In the genomic region with DNA sequence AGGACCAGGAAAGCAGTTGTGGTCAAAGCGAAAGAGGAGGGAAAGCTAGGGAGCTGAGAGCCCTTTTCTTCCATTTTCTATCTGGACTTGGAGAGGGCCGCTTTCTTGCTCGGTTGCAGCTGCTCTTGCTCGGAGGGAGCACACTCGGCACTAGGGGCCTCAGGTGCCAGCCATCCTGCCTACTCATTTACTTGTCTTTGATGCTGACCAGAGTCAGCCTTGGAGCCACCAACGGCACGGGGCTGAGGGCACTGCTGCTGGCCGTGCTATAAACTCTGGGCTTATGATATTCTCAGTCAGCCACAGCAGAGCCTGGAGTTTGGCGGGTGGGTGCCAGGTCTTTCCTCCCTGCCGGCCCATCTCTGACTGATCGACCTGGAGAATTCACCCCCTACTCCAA, we compare ENCODE assay signal across 1 mouse cellular context.
TF ChIP-seq lines count a peak whose summit lies in the region.

No protein-coding gene starts in this region.

TF ChIP-seq in CH12.LX, 34 proteins besides CTCF, POLR2A, EP300 and RAD21:
- TF ChIP-seq MAX (IDR thresholded peaks at IDR 0.05; ENCODE audit: low read length) (no peak), MYC (IDR thresholded peaks at IDR 0.05; ENCODE audit: low read depth, low read length) (no peak), ZNF384 (IDR thresholded peaks at IDR 0.05; ENCODE audit: low read depth, low read length) (no peak), GABPA (IDR thresholded peaks at IDR 0.05; ENCODE audit: insufficient replicate concordance, low read depth, low read length) (no peak), POLR2AphosphoS2 (IDR thresholded peaks at IDR 0.05; ENCODE audit: low read depth, low read length) (no peak), MAZ (IDR thresholded peaks at IDR 0.05; ENCODE audit: low read depth, low read length) (no peak), USF1 (IDR thresholded peaks at IDR 0.05; ENCODE audit: low read depth, low read length) (no peak), ETS1 (conservative IDR thresholded peaks at IDR 0.05; ENCODE audit: low read depth, low read length) (no peak), ZKSCAN1 (IDR thresholded peaks at IDR 0.05; ENCODE audit: borderline replicate concordance, low read depth, low read length) (no peak), SMC3 (IDR thresholded peaks at IDR 0.05; ENCODE audit: low read depth, low read length) (no peak), RCOR1 (conservative IDR thresholded peaks at IDR 0.05; ENCODE audit: low read depth, low read length) (no peak), JUN (IDR thresholded peaks at IDR 0.05; ENCODE audit: insufficient read depth, low read depth, low read length) (no peak), USF2 (conservative IDR thresholded peaks at IDR 0.05; ENCODE audit: low read depth, low read length) (no peak), KAT2A (IDR thresholded peaks at IDR 0.05; ENCODE audit: insufficient replicate concordance, low read length) (no peak), ELF1 (IDR thresholded peaks at IDR 0.05; ENCODE audit: low read depth, low read length) (no peak)
TF ChIP-seq in CH12.LX: peak in this region for 0.
